In genomic region chrX:157731658-157732314, GRCm38 (mm10) we compare ENCODE assay signal across 8 mouse cellular contexts. TPM values are rescaled to one million over a fixed set of nuclear protein-coding genes. Genes with fewer than 3 reads are reported as not detected.
DNase-seq lines count a peak whose midpoint lies in the region; ATAC-seq lines count a peak whose summit lies in the region.

No protein-coding gene starts in this region.

- intact Hi-C loops in left cerebral cortex, postnatal 25 days (cut with DNase I) = loop anchor here (2.0 to 10.0 kb wide), 3 partner anchors 303 to 1191 kb away; no protein-coding TSS in a partner anchor

- no peaks in the 10 kb centered on the region for H3K27me3 ChIP-seq in intestine, embryonic 15.5 days (replicated peaks)
- H3K27me3 ChIP-seq in midbrain, embryonic 10.5 days (ENCODE audit: low read depth, poor library complexity, severe bottlenecking) = peaks cover 76% of the 10 kb centered on the region

- ATAC-seq in intestine, embryonic 15.5 days = 0 out of 2 replicates have a peak, but pooled peaks have one; percentile 12
- ATAC-seq in erythroid progenitor cell, adult 5-6 weeks (replicated peaks; ENCODE audit: low FRiP score, poor library complexity, severe bottlenecking) = no peak

- no peak overlapping the region for H3K27ac ChIP-seq in intestine, embryonic 15.5 days
- H3K27ac ChIP-seq in midbrain, embryonic 10.5 days (replicated peaks) = no peak overlapping the region

- H3K4me3 ChIP-seq in intestine, embryonic 15.5 days (replicated peaks) = no peak overlapping the region
- no peak overlapping the region for H3K4me3 ChIP-seq in midbrain, embryonic 10.5 days

- H3K9me3 ChIP-seq in intestine, embryonic 15.5 days = no peaks in the 10 kb centered on the region
- H3K9me3 ChIP-seq in midbrain, embryonic 10.5 days (replicated peaks) = no peaks in the 10 kb centered on the region

- H3K9ac ChIP-seq in intestine, embryonic 15.5 days = no peak overlapping the region

- no peaks in the 10 kb centered on the region for H3K4me1 ChIP-seq in intestine, embryonic 15.5 days (replicated peaks)
- H3K4me1 ChIP-seq in midbrain, embryonic 10.5 days = peaks cover 9% of the 10 kb centered on the region; the same call in 1 of the 2 replicates

- peak; percentile 74 for DNase-seq in adipocyte (ENCODE audit: low spot score)
- DNase-seq in cerebellum, adult 9-10 months = peak; percentile 81
- DNase-seq in frontal cortex, adult 2 months (ENCODE audit: extremely low spot score in 1 of 2, low spot score in 1 of 2) = peak; percentile 50 to 87
- DNase-seq in left cerebral cortex, postnatal 25 days (ENCODE audit: low spot score in 2 of 2) = peak; percentile 59 to 86
- peak; percentile 75 for DNase-seq in midbrain, embryonic 10.5 days (ENCODE audit: low spot score)
- peak; percentile 26 to 50 for DNase-seq in right cerebral cortex, postnatal 36 days (ENCODE audit: low spot score in 2 of 2)

- 37% methylated on average over 9 of the region's 9 CpGs for WGBS in intestine, embryonic 15.5 days
- WGBS in midbrain, embryonic 10.5 days = 38% methylated on average over 9 of the region's 9 CpGs

- H3K4me2 ChIP-seq in intestine, embryonic 15.5 days (replicated peaks) = peak overlapping the region; percentile 22; the same call in 1 of the 2 replicates

- H3K36me3 ChIP-seq in intestine, embryonic 15.5 days = no peaks in the 10 kb centered on the region
- no peaks in the 10 kb centered on the region for H3K36me3 ChIP-seq in midbrain, embryonic 10.5 days

RNA-seq across cellular contexts. Expression of gene Smpx, which starts 33.1 kb away (rescaled TPM):
- polyA plus RNA-seq in frontal cortex, adult 2 months (2012; rRNA removed) = 0.56 and 0.61 TPM in 2 replicates
- 1.5 and 1.7 TPM in 2 replicates for polyA plus RNA-seq in intestine, embryonic 15.5 days (2015; fragmentation: Nextera tagmentation; extraction: Ambion mirVana)
- total RNA-seq in left cerebral cortex, postnatal 25 days (2021) = not detected
- not detected in 2 replicates for polyA plus RNA-seq in midbrain, embryonic 10.5 days (2016; fragmentation: Nextera tagmentation; extraction: Ambion mirVana)
- total RNA-seq in erythroid progenitor cell, adult 5-6 weeks (2015; ENCODE audit: low replicate concordance) = not detected in 2 replicates
- not detected in 2 replicates for total RNA-seq in erythroid progenitor cell, adult 5-6 weeks (2017; ENCODE audit: low replicate concordance)
